Mouse (Mus musculus): Measurements from ENCODE around the gene Tead1.

Gene Tead1

DNA sequence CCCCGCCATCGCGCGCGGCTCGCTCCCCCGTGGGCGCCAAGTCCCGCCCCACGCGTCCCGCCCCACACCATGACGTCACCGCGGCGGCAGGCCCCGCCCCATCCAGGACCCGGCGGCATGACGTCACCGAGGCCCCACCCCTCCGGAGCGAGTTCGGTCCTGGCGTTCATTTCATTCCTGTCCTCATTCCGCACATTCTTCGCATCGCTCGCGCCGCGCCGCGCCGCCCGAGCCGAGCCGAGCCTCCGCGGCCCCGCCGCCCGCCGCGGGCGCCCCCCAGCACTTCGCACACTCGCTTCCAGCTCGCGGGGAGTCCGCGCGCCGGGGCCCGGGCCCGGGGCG is at the start of gene Tead1:
TSS of gene Tead1 (plus strand) at position 148 of the 342 bp plus-strand sequence.
- peak; percentile 47 to 51 for DNase-seq

DNA sequence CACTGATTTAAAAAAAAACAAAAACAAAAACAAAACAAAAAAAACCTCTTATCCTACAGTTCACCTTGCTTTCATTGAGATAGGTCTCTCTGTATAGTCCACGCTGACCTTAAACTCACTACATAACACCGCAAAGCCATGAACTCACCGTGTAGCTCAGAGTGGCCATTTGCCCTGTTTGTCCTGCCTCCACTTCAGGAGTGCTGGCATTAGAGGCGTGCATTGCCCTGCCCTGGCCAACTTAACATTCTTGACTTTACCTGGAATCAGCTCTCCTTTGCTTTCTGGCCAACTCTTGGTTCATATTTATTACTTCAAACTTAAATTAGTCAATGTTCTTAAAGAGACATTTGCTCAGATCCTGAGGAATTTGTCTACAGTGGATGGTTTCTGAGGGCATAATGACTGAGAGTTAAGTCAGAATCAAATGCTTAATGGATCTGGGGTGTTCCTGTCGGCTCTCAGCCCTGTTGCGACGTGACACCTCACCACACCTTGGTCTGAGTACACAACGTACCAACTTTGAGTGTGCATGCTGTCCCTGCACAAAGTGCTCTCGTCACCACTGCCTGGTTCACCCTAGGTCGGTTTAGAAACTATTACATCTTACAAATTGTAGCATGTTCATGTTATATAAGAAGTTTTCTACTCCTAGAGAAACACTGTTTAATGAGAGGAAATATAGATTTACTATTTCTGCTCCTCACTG is 44.5 kb upstream of the Tead1 start:
- no peak for DNase-seq

DNA sequence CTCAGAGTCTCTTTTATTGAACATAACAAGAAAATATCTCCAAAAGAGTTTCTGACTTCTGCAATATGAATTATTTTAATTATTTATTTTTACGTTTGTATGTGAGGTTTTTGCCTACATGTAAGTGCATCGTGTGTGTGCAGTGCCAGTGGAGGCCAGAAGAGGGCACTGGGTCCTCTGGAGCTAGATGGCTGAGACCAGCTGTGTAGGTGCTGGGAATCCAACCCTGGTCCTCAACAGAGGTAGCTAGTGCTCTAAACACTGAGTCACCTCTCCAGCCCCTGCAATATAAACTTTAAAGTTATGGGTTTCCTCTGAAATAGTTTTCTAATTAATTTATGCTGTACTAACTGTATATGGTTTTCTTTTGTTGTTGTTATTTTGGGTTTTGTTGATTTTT is 43.2 kb upstream of the Tead1 start:
- no peak for DNase-seq

DNA sequence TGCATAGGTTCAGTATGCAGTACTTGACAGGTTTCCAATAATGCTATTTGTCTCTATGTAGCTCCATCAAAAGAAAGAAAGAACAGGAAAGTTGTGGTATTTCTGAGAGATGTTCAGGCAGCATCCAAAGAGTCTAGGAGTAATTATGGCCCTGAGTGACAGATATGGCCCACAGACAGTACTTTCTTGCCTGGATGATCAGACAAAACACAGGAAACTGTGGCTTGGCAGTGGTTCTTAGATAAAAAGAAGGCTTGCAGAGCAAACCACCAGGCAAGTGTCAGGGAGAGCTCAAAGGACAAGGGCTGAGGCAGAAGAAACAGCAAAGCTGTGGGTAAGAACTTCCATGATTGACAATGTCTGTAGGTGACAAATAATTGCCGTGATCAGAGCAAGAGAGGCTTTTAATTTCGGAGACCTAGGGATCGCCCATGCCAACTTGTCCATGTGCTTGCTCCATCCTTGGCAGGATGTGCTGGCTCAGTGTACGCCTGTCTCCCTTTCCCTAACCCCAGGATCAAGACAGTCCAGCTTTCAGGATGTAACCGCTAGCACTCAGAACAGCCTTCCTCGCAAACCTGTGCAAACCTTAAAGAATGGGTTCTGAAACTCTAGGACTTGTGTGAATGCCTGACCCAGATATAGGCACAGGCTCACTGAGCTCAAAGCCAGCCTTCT is 35.1 kb upstream of the Tead1 start:
- DNase-seq = no peak

DNA sequence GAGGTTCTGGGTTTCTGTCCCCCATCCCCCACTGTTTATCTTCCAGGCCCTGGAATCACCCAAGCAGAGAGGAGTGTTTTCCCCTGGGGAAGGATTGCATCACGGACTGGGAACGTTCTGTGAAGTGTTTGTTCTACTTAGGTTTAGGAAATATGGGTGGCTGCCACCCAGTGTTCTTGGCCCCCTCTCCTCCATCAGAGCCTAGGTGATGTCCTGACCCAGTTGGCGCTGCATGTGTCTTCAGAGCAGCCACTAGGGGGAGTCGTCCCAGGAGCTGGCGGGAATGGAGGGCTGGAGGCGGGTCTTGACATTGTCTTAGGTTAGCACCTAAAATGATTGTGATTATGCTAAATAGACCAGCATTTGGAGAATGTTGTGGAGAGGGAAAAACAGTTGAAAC is 34.4 kb upstream of the Tead1 start:
- DNase-seq = no peak

DNA sequence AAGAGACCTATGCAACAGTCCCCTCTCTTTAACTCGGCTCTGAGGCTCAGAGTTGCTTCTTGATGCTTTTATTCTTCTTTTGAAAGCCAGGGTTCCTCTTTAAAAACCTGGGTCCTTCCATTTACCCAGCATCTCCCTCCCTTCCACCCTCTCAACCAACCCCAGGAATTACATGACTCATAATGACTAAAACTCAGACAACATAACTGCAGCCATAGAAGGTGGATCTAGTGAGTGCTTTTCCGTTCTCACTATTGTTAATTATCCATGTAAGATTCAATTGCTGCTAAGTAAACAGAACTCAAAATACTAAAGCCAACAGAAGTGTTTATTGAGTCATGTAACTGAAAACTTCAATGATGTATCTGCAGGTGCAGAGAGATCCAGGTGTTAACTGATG is 33.4 kb upstream of the Tead1 start:
- no peak for DNase-seq

DNA sequence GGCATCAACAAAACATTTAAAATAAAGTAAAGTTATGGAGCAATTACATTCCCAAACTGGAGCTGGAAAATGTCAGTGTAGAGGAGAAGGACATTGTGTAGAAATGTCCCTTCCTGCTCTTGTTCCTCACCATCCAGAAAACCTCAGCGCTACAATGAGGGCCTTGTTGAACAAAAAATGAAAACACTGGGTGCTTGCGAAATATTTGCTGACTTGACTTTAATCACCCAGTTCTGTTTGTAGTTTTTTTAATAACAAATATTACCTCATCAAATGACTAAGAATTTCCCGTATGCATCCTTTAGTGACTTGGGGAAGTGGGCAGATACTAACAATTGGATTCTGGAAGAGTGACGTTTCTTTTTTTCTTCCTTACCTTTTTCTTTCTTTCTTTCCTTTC is 31.7 kb upstream of the Tead1 start:
- DNase-seq = no peak

DNA sequence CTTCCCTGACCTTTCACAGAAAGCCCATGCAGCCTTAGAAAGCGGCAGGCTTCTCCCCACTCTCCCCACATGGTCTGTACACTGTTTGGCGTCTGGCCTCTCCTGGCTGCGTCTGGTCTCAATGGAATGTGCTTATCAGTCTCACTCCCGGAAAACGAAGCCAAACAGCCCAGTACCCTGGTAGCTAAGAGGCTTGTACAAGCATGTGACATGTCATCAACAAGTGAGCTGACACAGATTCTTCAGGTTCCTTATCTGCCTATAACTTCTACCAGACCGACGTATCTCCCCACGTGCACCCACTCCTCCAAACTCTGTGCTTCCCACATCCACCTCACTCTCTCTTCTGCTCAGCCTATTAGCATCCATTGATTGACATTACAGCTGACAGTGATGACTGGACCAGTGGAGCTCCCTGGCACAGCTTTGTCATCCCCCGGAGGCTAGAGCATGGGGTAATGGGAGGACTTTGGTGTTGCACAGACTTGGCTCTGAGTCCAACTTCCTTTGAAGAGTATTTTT is 22.9 kb upstream of the Tead1 start:
- DNase-seq = no peak

DNA sequence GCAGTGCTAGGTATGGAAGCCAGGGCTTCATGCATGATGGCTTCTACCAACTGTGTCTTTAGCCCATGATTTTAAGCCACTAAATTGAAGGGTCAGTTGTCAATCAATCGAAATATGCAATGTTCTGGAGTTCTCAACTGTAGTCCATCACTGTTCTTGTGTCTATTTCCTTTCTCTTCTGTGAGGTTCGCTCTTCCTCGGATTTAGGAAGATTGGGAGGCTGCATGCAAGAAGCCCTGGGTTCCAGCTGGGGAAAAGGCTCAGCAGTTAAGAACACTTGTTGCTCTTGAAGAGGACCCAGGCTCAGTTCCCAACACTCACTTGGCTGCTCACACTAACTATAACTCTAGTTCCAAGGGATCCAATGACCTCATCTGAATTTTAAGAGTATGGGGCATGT is 20.2 kb upstream of the Tead1 start:
- no peak for DNase-seq

DNA sequence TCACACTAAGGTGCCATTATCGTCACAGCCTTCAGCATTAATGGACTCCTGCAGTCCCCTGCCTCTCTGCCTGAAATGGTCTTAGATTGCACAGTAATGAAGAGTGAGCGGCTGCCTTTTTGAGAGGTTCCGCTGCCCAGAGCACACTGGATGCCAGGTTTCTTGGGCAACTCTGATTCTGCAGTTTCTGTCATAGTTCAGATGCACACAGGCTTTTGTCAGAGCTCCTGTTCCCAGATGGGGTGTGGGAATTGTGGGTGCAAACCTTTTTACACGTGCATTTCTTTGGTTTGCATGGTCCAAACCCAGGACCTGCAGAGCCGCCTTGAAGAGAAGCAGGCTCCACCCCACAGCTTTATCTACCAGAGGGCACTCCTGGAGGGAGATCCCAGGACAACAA is 19.3 kb upstream of the Tead1 start:
- no peak for DNase-seq

DNA sequence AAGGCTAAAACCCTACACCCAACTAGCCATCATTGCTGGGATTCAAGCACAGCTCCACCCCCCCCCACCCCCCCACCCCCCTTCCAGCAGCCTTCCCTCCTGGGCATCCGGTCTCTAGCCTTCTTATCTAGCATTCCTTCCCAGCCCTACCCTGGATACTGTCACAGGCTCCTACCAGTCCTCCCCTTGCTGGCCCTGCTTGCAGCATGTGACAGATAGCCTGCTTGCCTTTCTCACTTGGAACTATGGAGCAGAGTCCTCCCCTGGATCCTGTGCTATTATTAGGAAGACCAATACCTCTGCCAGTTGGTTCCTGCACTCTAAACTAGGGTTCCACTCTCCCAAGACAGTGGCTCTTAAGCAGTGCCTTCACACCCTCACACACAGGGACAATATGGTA is 18.8 kb upstream of the Tead1 start:
- no peak for DNase-seq

DNA sequence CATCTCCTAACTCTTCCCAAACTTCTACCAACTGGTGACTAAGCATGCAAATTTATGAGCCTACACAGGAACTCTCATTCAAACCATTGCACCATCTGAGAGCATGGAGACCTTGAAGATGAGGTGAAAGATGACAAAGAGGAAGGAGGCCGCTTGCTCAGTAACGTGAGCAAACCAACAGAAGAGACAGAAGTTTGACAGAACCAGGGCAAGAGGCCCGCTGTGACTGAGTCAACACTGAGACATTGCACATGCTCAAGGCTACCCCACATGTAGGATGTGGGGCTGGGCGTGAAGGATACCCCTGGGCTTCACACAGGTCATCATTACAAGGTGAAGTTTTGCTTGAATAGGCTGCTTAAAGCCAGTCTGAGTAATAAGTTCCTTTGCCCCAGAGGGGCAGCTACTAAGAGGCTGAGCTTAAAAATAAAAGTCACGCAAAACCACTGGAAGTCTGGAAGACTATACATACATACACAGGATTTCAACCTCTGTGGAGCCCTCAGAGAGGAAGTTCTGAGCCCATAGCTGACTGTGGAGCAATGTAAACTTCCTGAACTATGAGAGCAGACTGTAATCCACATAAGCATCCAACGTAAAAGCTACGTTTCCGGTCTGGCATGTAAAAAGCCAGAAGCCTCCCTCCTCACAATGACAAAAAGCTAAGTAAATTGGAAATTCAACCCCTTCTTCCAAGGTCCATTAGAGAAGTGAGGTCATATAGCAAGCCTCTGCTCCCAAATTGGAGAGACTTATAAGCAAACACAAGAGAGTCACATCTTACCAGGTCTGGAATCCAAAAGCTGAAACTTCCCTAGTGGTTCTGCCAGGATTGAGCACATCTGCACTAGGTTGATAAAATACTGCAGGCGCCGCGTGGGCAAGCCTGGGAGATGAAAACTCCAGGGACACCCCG is 16.5 kb upstream of the Tead1 start:
- no peak for DNase-seq

DNA sequence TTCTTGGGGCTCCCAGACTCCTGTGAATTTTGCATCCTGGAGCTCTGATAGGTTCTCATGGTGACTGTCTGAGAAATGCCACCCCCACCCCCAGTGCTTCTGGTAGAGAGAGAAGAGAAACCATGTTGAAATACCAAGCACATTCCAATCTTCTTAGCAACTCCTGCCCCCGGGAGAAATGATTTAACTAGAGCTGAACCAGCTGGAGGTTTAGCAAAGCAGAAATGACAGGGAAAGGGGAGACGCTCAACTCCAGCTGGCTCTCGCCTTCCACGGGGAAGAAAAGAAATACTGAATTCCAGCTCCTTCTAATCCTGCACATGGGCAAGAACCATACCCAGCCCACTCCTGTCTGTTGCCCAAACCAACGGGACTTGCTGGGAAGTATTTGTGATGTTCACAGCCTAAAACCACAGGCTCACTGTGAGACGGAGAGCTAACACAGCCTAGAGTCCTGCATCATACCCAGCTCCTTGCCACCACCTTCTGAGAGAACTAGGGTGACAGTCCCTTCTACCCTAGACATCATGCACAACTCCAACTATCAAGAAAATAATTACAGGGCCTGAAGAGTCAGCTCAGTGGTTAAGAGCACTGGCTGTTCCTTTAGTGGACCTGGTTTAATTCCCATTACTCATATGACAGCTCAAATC is 15.7 kb upstream of the Tead1 start:
- no peak for DNase-seq

DNA sequence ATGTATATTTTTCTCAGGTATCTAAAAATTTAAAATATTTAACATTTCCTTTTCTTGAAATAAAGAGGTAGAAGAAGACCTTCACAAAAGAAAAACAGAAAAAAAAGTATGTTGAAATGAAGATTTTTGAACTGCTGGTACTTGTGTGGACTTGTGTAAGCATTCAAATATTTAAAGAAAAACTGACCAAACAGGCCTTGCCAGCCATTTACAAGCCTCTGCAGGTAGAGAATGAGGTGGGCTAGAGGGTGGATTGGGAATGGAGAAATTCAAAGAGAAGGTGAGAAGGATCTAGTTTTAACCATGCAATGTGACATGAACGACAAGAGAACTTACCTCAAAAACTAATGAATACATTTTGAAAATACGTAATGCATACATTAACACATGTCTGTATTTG is 9.1 kb upstream of the Tead1 start:
- no peak for DNase-seq

DNA sequence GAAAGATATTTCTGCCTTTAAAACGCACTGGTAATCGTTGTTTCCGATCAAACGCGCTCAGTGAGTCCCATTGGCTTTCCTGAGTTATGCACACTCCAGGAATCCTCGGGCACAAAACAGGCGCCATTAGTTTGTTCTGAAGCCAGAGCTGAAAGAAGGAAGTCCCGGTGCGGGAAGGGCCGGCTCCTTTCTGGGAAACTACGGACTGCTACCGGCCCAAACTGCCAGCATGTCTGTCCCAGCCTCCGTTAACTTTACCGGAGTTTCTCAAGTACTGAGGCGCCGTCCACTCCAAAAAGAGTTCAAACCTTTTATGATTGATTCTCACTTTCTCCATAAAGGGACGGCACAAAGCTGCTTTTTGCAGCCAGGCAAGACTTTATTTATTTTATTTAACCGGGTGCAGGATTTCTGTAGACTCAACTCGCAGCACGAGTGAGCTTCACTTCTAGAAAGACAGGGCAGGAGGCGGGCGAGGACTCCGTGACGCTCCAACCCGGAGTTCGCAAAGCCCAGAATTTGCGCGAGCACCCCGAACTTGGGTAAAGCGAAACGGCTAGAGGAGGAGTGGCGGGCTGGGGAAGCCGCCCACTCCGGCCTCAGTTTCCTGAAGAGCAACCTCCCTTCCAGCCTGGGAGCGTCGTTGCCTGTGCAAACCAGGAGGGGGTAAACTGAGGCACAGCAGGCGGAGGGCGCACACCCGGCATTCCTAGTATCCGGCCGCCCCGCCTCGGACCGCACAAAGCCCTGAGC is 524 bp upstream of the Tead1 start:
- no peak for DNase-seq

DNA sequence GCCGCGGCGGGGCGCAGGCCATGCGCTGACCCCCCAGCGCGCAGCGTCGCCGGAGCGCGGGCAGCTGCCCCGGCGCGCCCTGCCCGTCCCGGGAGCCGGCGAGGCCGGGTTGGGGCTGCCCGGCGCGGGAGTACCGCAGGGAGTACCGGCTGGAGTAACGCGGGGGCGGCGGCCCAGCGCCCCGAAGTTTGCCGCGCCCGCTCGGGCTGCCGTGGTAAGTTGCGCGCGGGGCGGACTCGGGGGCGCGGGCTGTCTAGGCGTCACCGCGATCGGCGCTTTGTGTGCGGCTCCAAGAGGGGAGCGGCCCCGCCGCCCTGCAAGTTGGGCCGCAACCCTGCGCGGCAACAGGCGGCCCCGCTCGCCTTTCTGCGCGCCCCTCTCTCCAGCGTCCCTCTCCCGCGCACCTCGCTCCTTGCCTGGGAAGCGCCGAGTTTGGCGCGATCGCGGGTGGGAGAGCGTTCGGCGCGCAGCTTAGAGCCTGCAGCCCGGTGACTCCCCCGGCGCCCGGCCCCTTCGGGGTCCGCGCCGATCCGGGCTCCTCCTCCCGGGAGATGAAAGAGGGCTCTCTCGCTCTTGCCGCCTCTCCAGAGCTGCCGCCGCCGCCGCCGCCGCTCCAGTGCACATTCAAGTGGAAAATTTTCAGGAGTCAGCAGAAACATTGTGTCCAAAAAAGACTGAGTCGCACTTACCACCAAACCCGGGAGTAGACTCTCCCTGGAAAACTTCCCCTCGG is 561 bp downstream of the Tead1 start:
- DNase-seq = peak in 1 of 2 experiments; percentile 2

DNA sequence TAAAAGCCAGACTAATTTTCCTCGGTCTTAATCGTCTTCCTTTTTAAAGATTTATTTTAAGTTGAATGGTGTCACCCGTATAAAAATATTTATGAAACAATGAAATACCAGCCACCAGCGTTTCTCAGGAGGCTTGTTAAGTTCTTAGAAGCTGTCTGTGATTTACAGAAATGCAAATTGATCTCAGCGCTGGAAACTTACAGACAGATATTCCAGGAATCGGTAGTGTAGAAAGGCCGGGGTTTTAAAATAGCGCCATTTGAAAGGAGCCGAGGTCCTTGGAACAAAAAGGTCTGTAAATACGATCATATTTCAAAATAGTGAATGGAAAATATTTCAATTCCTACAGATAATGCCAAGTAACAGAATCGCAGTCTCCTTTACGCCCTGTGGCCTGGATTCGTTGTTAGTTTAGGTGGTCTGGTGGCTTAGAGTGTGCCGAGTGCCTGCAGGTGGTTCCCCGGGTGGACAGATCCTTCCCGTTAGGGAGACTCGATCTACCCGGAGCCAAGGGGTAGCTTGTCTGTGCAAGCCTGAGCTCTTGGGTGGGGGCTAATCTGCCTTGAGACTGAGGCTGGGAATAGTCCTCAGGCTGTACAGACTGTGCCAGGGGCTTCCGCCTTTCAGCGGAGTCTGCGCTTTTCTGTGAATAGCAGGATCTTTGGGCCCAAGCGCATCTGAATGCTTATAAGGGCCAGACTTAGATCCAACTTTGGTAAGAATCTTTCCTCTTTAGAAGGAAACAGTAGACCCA is 1.6 kb downstream of the Tead1 start:
- no peak for DNase-seq

DNA sequence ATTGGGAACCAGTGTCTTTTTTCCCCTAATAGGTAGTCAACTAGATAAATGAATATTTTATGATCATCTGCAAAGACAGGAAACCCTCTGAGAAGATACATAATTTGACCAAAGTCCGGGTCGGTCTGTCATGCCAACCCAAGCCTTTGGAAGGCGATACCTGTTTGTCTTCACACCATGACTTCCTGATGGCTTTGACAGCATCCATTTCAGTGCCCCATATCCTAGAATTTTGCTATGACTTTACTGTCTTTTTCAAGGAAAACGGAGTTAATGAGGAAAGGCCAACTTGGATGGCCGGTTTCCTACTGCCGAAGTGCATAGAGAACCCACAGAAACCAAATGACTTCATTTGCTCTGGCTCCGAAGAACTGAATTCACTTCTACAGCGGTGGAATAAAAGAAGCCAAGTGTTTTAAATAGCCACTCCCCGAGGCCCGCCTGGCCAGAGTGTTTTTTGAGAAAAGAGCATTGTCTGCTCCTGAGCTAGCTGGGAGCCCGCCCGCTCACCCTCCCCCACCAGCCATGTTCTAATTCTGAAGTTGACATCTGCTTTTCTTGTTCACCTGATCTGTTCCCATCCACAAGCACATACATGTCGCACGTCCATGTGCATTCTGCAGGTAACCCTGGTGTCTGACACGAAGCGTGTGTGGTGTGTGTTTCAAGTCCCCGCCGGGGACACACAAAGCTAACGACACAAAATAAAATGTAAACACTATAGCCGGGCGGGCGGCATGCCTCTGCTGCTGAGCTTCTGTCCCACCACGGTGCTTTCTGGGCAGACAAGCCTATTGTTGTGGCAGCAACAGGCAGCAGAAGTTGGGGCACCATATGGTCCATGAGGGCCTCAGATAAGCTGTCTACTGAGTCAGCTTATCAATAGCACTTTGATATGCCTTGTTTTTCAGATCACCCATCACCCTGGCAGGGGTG is 5.8 kb downstream of the Tead1 start:
- no peak for DNase-seq

DNA sequence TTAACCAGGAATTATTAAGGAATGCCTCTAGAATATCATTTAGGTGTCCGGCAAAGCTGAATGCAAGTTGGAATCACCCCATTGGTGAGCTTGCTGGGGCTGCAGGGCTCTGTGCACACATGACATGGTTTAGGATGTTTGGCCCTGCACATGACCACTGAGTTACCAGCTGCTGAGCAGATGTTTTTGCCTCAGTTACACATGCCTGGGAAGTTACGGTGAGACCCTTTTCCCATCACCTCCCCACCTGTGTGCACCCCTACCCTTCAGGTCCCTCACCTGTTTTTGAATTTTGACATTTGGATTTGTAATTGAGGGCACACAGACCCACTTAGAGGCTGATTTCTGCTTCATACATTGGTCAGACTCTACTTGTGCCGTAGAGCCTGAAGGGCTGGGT is 6.9 kb downstream of the Tead1 start:
- DNase-seq = no peak

DNA sequence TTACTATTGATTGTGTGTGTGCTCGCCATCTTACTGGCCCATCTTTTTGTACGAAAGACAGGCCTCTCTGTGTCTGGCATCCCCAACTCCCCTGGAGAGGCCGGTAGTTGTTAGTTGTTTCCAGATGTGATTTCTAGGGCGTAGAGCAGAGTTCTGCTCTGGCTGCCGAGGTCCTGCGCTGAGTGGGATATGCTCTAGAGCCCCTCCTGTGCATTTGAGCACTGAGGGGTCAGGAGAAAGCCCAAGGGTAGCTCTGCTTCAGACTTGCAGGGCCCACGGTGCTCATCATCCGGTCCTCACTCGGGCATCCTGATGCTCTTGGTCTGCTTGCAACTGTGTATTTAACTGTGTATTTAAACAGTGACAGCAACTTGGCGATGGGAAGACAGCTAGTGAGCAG is 7.5 kb downstream of the Tead1 start:
- no peak for DNase-seq
